In the genomic region with DNA sequence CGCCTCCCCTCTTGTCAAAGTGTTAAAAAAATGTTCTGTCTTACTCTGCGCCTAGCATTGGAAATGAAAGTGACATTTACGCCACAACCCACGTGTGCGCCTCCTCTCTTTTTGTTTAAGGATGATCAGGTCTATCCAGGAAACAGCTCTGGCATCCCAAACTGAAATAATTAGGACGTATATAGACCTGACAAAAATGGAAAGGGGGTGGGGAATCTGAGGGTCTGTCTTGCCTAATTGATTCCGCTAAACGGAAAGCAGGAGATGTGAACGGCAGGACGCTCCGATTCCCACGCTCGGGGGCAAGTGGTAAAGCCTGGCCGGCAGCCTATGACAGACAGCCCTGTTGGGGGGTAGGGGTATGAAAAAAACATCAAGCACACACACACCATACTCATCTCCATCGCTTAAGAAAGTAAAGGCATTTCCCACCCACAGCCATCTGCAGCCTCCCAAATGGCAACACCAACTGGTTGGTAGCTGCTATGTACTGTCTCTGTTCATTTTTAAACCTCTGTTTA, we compare ENCODE assay signal across 7 mouse cellular contexts.
DNase-seq lines count a peak whose midpoint lies in the region; ATAC-seq and TF ChIP-seq lines count a peak whose summit lies in the region.

No protein-coding gene starts in this region.

- ATAC-seq in CD4-positive, CD25-positive, alpha-beta regulatory T cell, adult 4 months, result peak; percentile 27
- peak; percentile 49 for ATAC-seq in forebrain, embryonic 14.5 days

- no peak for TF ChIP-seq POLR2A in brain, embryonic 14.5 days (IDR thresholded peaks at IDR 0.05; ENCODE audit: borderline replicate concordance, extremely low read depth, insufficient read depth, insufficient read length, poor library complexity, severe bottlenecking)
- no peak for TF ChIP-seq POLR2A in myocyte (IDR thresholded peaks at IDR 0.05; ENCODE audit: insufficient read length, low read depth)

- H3K9me3 ChIP-seq in forebrain, embryonic 14.5 days (replicated peaks; ENCODE audit: control insufficient read depth, low read length), result no peaks in the 10 kb centered on the region

- H3K4me1 ChIP-seq in forebrain, embryonic 14.5 days (ENCODE audit: control insufficient read depth, insufficient read depth, low read length), result peaks cover 2% of the 10 kb centered on the region; the same call in 1 of the 2 replicates

- peak overlapping the region; percentile 99 for H3K9ac ChIP-seq in forebrain, embryonic 14.5 days (ENCODE audit: low read length)

- WGBS in forebrain, embryonic 14.5 days, result 0% methylated on average over 15 of the region's 15 CpGs

- H3K27me3 ChIP-seq in forebrain, embryonic 14.5 days (replicated peaks; ENCODE audit: control insufficient read depth, insufficient read depth, low read length), result no peaks in the 10 kb centered on the region
- H3K27me3 ChIP-seq in myocyte (ENCODE audit: control insufficient read depth, insufficient read depth, insufficient read length), result no peaks in the 10 kb centered on the region

- peak overlapping the region; percentile 97 for H3K27ac ChIP-seq in forebrain, embryonic 14.5 days (ENCODE audit: low read depth, low read length)

- peak overlapping the region; percentile 83 for H3K4me2 ChIP-seq in forebrain, embryonic 14.5 days (ENCODE audit: low read length)
- peak overlapping the region; percentile 50 for H3K4me2 ChIP-seq in myocyte (ENCODE audit: low read depth)

- TF ChIP-seq CTCF in brain, embryonic 14.5 days (IDR thresholded peaks at IDR 0.05; ENCODE audit: borderline replicate concordance, extremely low read depth, insufficient read depth, insufficient read length), result no peak

- DNase-seq in brain, embryonic 14.5 days (ENCODE audit: low read depth), result peak; percentile 96
- peak; percentile 93 for DNase-seq in forebrain, embryonic 14.5 days (ENCODE audit: low spot score)
- DNase-seq in layer of hippocampus, adult 9-10 months (ENCODE audit: low spot score), result peak; percentile 83
- no peak for DNase-seq in yolk sac, embryonic 10.5 days (ENCODE audit: low spot score)
- no peak for DNase-seq in thymus, postnatal 4 days

- H3K4me3 ChIP-seq in forebrain, embryonic 14.5 days (ENCODE audit: low read depth, low read length), result peak overlapping the region; percentile 78
- no peak overlapping the region for H3K4me3 ChIP-seq in myocyte

- no peaks in the 10 kb centered on the region for H3K79me2 ChIP-seq in myocyte (ENCODE audit: control insufficient read depth, insufficient read depth)

- H3ac ChIP-seq in myocyte (ENCODE audit: control insufficient read depth, insufficient read length), result no peak overlapping the region

- peaks cover 49% of the 10 kb centered on the region for H3K36me3 ChIP-seq in forebrain, embryonic 14.5 days (ENCODE audit: control insufficient read depth, insufficient read depth, low read length)
- no peaks in the 10 kb centered on the region for H3K36me3 ChIP-seq in myocyte (ENCODE audit: control insufficient read depth, insufficient read depth)

TF ChIP-seq in myocyte, 11 proteins besides CTCF, POLR2A, EP300 and RAD21:
- TF ChIP-seq MYOD1 (IDR thresholded peaks at IDR 0.05; ENCODE audit: control insufficient read depth in 1 of 3, insufficient read length in 2 of 3, low read depth in 2 of 3), result no peak
- no peak for TF ChIP-seq USF1 (IDR thresholded peaks at IDR 0.05; ENCODE audit: low read depth)
- no peak for TF ChIP-seq TCF12 (IDR thresholded peaks at IDR 0.05; ENCODE audit: insufficient read depth, poor library complexity, severe bottlenecking)
- no peak for TF ChIP-seq MYOG (IDR thresholded peaks at IDR 0.05; ENCODE audit: control insufficient read depth in 1 of 3, insufficient read depth in 1 of 3, insufficient read length in 2 of 3, low read depth in 2 of 3)
- TF ChIP-seq REST (IDR thresholded peaks at IDR 0.05; ENCODE audit: insufficient read depth, insufficient read length), result no peak
- TF ChIP-seq TCF3 (IDR thresholded peaks at IDR 0.05; ENCODE audit: insufficient read length, low read depth), result no peak
- TF ChIP-seq SRF (IDR thresholded peaks at IDR 0.05; ENCODE audit: control insufficient read depth, insufficient read length, low read depth), result no peak
- TF ChIP-seq CEBPB (IDR thresholded peaks at IDR 0.05; ENCODE audit: insufficient read depth, poor library complexity, severe bottlenecking), result no peak
- TF ChIP-seq POLR2AphosphoS2 (IDR thresholded peaks at IDR 0.05; ENCODE audit: insufficient read length, low read depth), result no peak
- TF ChIP-seq E2F4 (IDR thresholded peaks at IDR 0.05; ENCODE audit: insufficient read depth), result no peak
- TF ChIP-seq MAX (IDR thresholded peaks at IDR 0.05; ENCODE audit: low read depth), result no peak

Comparison
In these comparisons a context has a peak if more than half of its experiments do, and no peak if none do; other contexts are left out.
1. DNase-seq: peak in brain, embryonic 14.5 days (single experiment), forebrain, embryonic 14.5 days (single experiment) and layer of hippocampus, adult 9-10 months (single experiment); none in yolk sac, embryonic 10.5 days (single experiment) and thymus, postnatal 4 days (single experiment).